Mouse (Mus musculus) MEL (cell line): Measurements from ENCODE around the gene Spata2. TPM values are rescaled to one million over a fixed set of nuclear protein-coding genes. Genes with fewer than 3 reads are reported as not detected.

ENCODE experiments used
- DNase-seq: peaks from one replicate; pipeline ENCODE4 v3.0.0; 2011; ENCODE audit warnings: low read depth, low spot score
- H3K27ac ChIP-seq: 2 replicates; pipeline ENCODE4 v1.5.1; 2012; ENCODE audit warnings: low read depth, mild to moderate bottlenecking, control low read depth, low read length, moderate library complexity; ENCODE audit not compliant: control insufficient read depth
- H3K27me3 ChIP-seq, 2 experiments: fragments of 150-350 bp in 1 of 2; sonication (generic) in 1 of 2; 2 replicates each; pipeline ENCODE4 v1.6.1; 2012; ENCODE audit warnings: low read length in 2 of 2, mild to moderate bottlenecking in 2 of 2, improper control_type of control experiment in 1 of 2, moderate library complexity in 1 of 2; ENCODE audit not compliant: insufficient read depth in 2 of 2, control insufficient read depth in 1 of 2
- H3K36me3 ChIP-seq, 2 experiments: 2 replicates each; pipeline ENCODE4 v1.6.1; 2012 to 2014; ENCODE audit warnings: low read length in 2 of 2, improper control_type of control experiment in 1 of 2, inconsistent platforms in 1 of 2, mild to moderate bottlenecking in 1 of 2; ENCODE audit not compliant: insufficient read depth in 2 of 2, control insufficient read depth in 1 of 2
- H3K4me1 ChIP-seq, 2 experiments: fragments of 150-350 bp in 1 of 2; sonication (generic) in 1 of 2; 2 replicates each; pipeline ENCODE4 v1.6.1; 2012; ENCODE audit warnings: low read length in 2 of 2, improper control_type of control experiment in 1 of 2, mild to moderate bottlenecking in 1 of 2; ENCODE audit not compliant: insufficient read depth in 2 of 2, control insufficient read depth in 1 of 2
- H3K4me3 ChIP-seq, 2 experiments: fragments of 150-350 bp in 1 of 2; sonication (generic) in 1 of 2; 2 replicates each; pipeline ENCODE4 v1.5.1; 2012; ENCODE audit warnings: low read depth in 2 of 2, low read length in 2 of 2, mild to moderate bottlenecking in 2 of 2, moderate library complexity in 2 of 2, control low read depth in 1 of 2, improper control_type of control experiment in 1 of 2; ENCODE audit not compliant: control insufficient read depth in 1 of 2, insufficient read depth in 1 of 2
- H3K79me2 ChIP-seq: 2 replicates; pipeline ENCODE4 v1.6.1; 2012; ENCODE audit warnings: mild to moderate bottlenecking, low read length, moderate library complexity; ENCODE audit not compliant: control insufficient read depth, poor library complexity, insufficient read depth
- H3K9ac ChIP-seq: 2 replicates; pipeline ENCODE4 v1.6.1; 2012; ENCODE audit warnings: low read depth, mild to moderate bottlenecking, control low read depth, low read length, moderate library complexity; ENCODE audit not compliant: control insufficient read depth, poor library complexity, severe bottlenecking
- H3K9me3 ChIP-seq: fragments of 150-350 bp; sonication (generic); replicated peaks from 2 replicates; pipeline ENCODE4 v1.6.1; 2012; ENCODE audit warnings: mild to moderate bottlenecking, low read length, improper control_type of control experiment, moderate library complexity; ENCODE audit not compliant: insufficient read depth
- E2F4 ChIP-seq: IDR thresholded peaks from 2 replicates; pipeline ENCODE4 v1.6.1; 2011; ENCODE audit warnings: low read depth, low read length, improper control_type of control experiment, borderline replicate concordance
- EP300 ChIP-seq, 2 experiments: IDR thresholded peaks; 2 replicates each; pipeline ENCODE4 v1.6.1; 2011; ENCODE audit warnings: improper control_type of control experiment in 2 of 2, low read length in 2 of 2, low read depth in 1 of 2, mild to moderate bottlenecking in 1 of 2
- ETS1 ChIP-seq: IDR thresholded peaks from 2 replicates; pipeline ENCODE4 v1.6.1; 2012; ENCODE audit warnings: low read depth, mild to moderate bottlenecking, inconsistent platforms, low read length, improper control_type of control experiment, moderate library complexity
- GABPA ChIP-seq: IDR thresholded peaks from 2 replicates; pipeline ENCODE4 v1.6.1; 2012; ENCODE audit warnings: low read depth, mild to moderate bottlenecking, inconsistent platforms, low read length, improper control_type of control experiment, moderate library complexity
- GATA1 ChIP-seq: IDR thresholded peaks from 2 replicates; pipeline ENCODE4 v1.6.1; 2011; ENCODE audit warnings: low read depth, low read length, improper control_type of control experiment
- MEF2A ChIP-seq: IDR thresholded peaks from 2 replicates; pipeline ENCODE4 v1.6.1; 2014; ENCODE audit warnings: low read depth, mild to moderate bottlenecking, inconsistent platforms, low read length, improper control_type of control experiment; ENCODE audit not compliant: poor library complexity, insufficient replicate concordance, severe bottlenecking; ENCODE audit errors: extremely low read depth
- MXI1 ChIP-seq: IDR thresholded peaks from 2 replicates; pipeline ENCODE4 v1.6.1; 2011; ENCODE audit warnings: mild to moderate bottlenecking, low read depth, low read length, improper control_type of control experiment
- MYB ChIP-seq: IDR thresholded peaks from 2 replicates; pipeline ENCODE4 v1.6.1; 2011; ENCODE audit warnings: mild to moderate bottlenecking, low read depth, low read length, improper control_type of control experiment
- NELFE ChIP-seq: IDR thresholded peaks from 2 replicates; pipeline ENCODE4 v1.6.1; 2011; ENCODE audit warnings: low read depth, low read length, improper control_type of control experiment
- POLR2AphosphoS5 ChIP-seq: IDR thresholded peaks from 2 replicates; pipeline ENCODE4 v1.6.1; 2012; ENCODE audit warnings: low read depth, borderline replicate concordance, mild to moderate bottlenecking, inconsistent platforms, low read length, moderate library complexity, mixed read lengths
- RAD21 ChIP-seq: IDR thresholded peaks from 2 replicates; pipeline ENCODE4 v1.6.1; 2011; ENCODE audit warnings: mild to moderate bottlenecking, low read depth, low read length, improper control_type of control experiment
- RCOR1 ChIP-seq: IDR thresholded peaks from 2 replicates; pipeline ENCODE4 v1.6.1; 2012; ENCODE audit warnings: low read depth, mild to moderate bottlenecking, inconsistent platforms, low read length, improper control_type of control experiment
- SIN3A ChIP-seq: IDR thresholded peaks from 2 replicates; pipeline ENCODE4 v1.6.1; 2012; ENCODE audit warnings: low read length, improper control_type of control experiment, inconsistent platforms
- SMC3 ChIP-seq: IDR thresholded peaks from 2 replicates; pipeline ENCODE4 v1.6.1; 2011; ENCODE audit warnings: low read depth, low read length, improper control_type of control experiment
- TAL1 ChIP-seq: IDR thresholded peaks from 2 replicates; pipeline ENCODE4 v1.6.1; 2012; ENCODE audit warnings: mild to moderate bottlenecking, inconsistent platforms, low read length, moderate library complexity, mixed read lengths
- TCF12 ChIP-seq: IDR thresholded peaks from 2 replicates; pipeline ENCODE4 v1.6.1; 2014; ENCODE audit warnings: low read depth, mild to moderate bottlenecking, inconsistent platforms, low read length, improper control_type of control experiment, moderate library complexity
- USF1 ChIP-seq: IDR thresholded peaks from 2 replicates; pipeline ENCODE4 v1.6.1; 2014; ENCODE audit warnings: low read depth, mild to moderate bottlenecking, inconsistent platforms, low read length, improper control_type of control experiment, moderate library complexity
- ZNF384 ChIP-seq: IDR thresholded peaks from 2 replicates; pipeline ENCODE4 v1.6.1; 2012; ENCODE audit warnings: low read depth, mild to moderate bottlenecking, inconsistent platforms, low read length, improper control_type of control experiment
- polyA plus RNA-seq, 2 experiments: library from polyadenylated mRNA; stranded (reverse) in 1 of 2; unstranded in 1 of 2; fragments of >175 nt in 1 of 2; fragments of >200 nt in 1 of 2; gene quantifications; 2 replicates each; pipeline versions ENCODE4 v1.2.1 to v1.2.4; 2012; ENCODE audit warnings: low replicate concordance in 2 of 2, low read depth in 1 of 2; ENCODE audit not compliant: insufficient read length in 2 of 2, insufficient read depth in 1 of 2, missing spikeins in 1 of 2
- total RNA-seq: library from RNA; depleted of rRNA; stranded (reverse); fragments of 300-350 nt; gene quantifications from 2 replicates; pipeline ENCODE4 v1.2.3, GENCODE M21; 2012

The Spata2 gene
- total and polyA plus RNA-seq, 3 experiments = 9.4 to 33.5 TPM; not detected in 1

- H3K79me2 ChIP-seq = no peaks in the 10 kb centered on the region; the same call in 1 of the 2 replicates
- no peak overlapping the region for H3K9ac ChIP-seq
- H3K4me1 ChIP-seq = peaks cover 4 to 10% of the 10 kb centered on the region in 2 experiments; a peak in 3 of 4 replicates
- H3K27ac ChIP-seq = no peak overlapping the region
- no peak overlapping the region for H3K4me3 ChIP-seq
- H3K36me3 ChIP-seq = peaks cover 9 to 28% of the 10 kb centered on the region in 2 experiments
- no peaks in the 10 kb centered on the region for H3K27me3 ChIP-seq
- no peaks in the 10 kb centered on the region for H3K9me3 ChIP-seq
- DNase-seq = no peak
- TF ChIP-seq RAD21 (no peak), USF1 (no peak), SMC3 (no peak), NELFE (no peak)
Observed at GRCm38 (mm10) chr2:167512365-167512764, 19.7 kb upstream of the Spata2 start.

- H3K27ac ChIP-seq = peak overlapping the region; percentile 22; the same call in 1 of the 2 replicates
- H3K4me3 ChIP-seq = no peak overlapping the region
- H3K79me2 ChIP-seq = peaks cover 8% of the 10 kb centered on the region
- peaks cover 13 to 29% of the 10 kb centered on the region in 2 experiments for H3K36me3 ChIP-seq
- DNase-seq = peak; percentile 61
- H3K9me3 ChIP-seq = no peaks in the 10 kb centered on the region
- H3K27me3 ChIP-seq = no peaks in the 10 kb centered on the region
- peaks cover 8 to 12% of the 10 kb centered on the region in 2 experiments for H3K4me1 ChIP-seq
- peak; percentile 93 for TF ChIP-seq MEF2A
- no peak for TF ChIP-seq E2F4
- TF ChIP-seq TAL1 = peak; percentile 93
- TF ChIP-seq ETS1 = peak; percentile 84
- peak; percentile 55 to 58 for TF ChIP-seq EP300 (IDR thresholded peaks at IDR 0.05; ENCODE audit: low read depth in 1 of 2, low read length in 2 of 2)
- TF ChIP-seq RCOR1 = no peak
- TF ChIP-seq ZNF384 = no peak
- TF ChIP-seq TCF12 = peak; percentile 81
- no peak for TF ChIP-seq MYB
- TF ChIP-seq SMC3 = no peak
- TF ChIP-seq POLR2AphosphoS5 = no peak
- peak; percentile 55; the same call in 1 of the 2 replicates for TF ChIP-seq MXI1
- peak; percentile 65 for TF ChIP-seq GATA1
- TF ChIP-seq GABPA = no peak
- peak; percentile 61 for TF ChIP-seq SIN3A
- no peak overlapping the region for H3K9ac ChIP-seq
Observed at GRCm38 (mm10) chr2:167510485-167510884, 17.8 kb upstream of the Spata2 start.
